ENCODE assay signal across 12 mouse cellular contexts in the genomic region with DNA sequence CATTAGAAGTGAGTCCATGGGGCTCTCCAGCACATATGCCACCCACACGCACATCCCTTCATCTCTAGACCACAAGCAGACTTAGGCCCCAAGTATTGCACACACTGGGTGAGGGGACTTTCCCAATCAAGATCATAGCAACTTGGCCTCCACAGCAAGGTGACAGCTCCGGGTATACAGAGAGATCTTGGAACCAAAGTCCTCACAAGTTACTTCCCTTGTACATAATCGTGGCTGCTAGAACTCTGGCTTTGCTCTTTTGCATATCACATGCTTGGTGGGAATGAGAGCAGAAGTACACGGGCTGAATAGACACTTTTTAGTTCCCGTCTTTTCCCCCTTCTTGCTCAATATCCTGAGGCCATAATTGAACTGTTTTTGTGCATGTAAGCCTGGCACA. TPM values are rescaled to one million over a fixed set of nuclear protein-coding genes. Genes with fewer than 3 reads are reported as not detected.
DNase-seq lines count a peak whose midpoint lies in the region; ATAC-seq lines count a peak whose summit lies in the region.
"Had no signal": no experiment of that assay in that cellular context is flagged by ENCODE, and none has a peak within 500 bp of the region (broad histone marks: within the 10 kb centered on the region; RNA-seq: fewer than 3 reads in every experiment).

No protein-coding gene starts in this region.

- H3K4me1 ChIP-seq in heart, embryonic 10.5 days = peaks cover 15% of the 10 kb centered on the region
- H3K4me1 ChIP-seq in liver, embryonic 15.5 days (replicated peaks) = peaks cover 2% of the 10 kb centered on the region; the same call in 1 of the 2 replicates
- H3K4me1 ChIP-seq in embryonic facial prominence, embryonic 10.5 days = peaks cover 10% of the 10 kb centered on the region; the same call in 1 of the 2 replicates
- H3K4me1 ChIP-seq: neural tube, embryonic 12.5 days had no signal

- H3K4me3 ChIP-seq in heart, embryonic 10.5 days = no peak overlapping the region
- H3K4me3 ChIP-seq in liver, embryonic 15.5 days (replicated peaks) = no peak overlapping the region
- H3K4me3 ChIP-seq in embryonic facial prominence, embryonic 10.5 days = no peak overlapping the region
- H3K4me3 ChIP-seq: heart, embryonic 13.5 days; limb, embryonic 15.5 days; neural tube, embryonic 12.5 days had no signal

- WGBS in heart, embryonic 10.5 days = 65% methylated on average over 5 of the region's 5 CpGs
- 21% methylated on average over 5 of the region's 5 CpGs for WGBS in liver, embryonic 15.5 days (ENCODE audit: insufficient replicate concordance)
- 81% methylated on average over 5 of the region's 5 CpGs for WGBS in embryonic facial prominence, embryonic 10.5 days

- H3K36me3 ChIP-seq in heart, embryonic 10.5 days = no peaks in the 10 kb centered on the region
- no peaks in the 10 kb centered on the region for H3K36me3 ChIP-seq in liver, embryonic 15.5 days (replicated peaks)
- no peaks in the 10 kb centered on the region for H3K36me3 ChIP-seq in embryonic facial prominence, embryonic 10.5 days (replicated peaks)
- H3K36me3 ChIP-seq: heart, embryonic 13.5 days; limb, embryonic 15.5 days; neural tube, embryonic 12.5 days had no signal

- no peak overlapping the region for H3K27ac ChIP-seq in heart, embryonic 10.5 days
- no peak overlapping the region for H3K27ac ChIP-seq in liver, embryonic 15.5 days (replicated peaks)
- no peak overlapping the region for H3K27ac ChIP-seq in embryonic facial prominence, embryonic 10.5 days (replicated peaks)
- H3K27ac ChIP-seq: heart, embryonic 13.5 days; limb, embryonic 15.5 days; neural tube, embryonic 12.5 days had no signal

- no peaks in the 10 kb centered on the region for H3K9me3 ChIP-seq in heart, embryonic 10.5 days
- no peaks in the 10 kb centered on the region for H3K9me3 ChIP-seq in liver, embryonic 15.5 days (replicated peaks)
- no peaks in the 10 kb centered on the region for H3K9me3 ChIP-seq in embryonic facial prominence, embryonic 10.5 days
- H3K9me3 ChIP-seq: heart, embryonic 13.5 days; limb, embryonic 15.5 days; neural tube, embryonic 12.5 days had no signal

- no peaks in the 10 kb centered on the region for H3K27me3 ChIP-seq in heart, embryonic 10.5 days (ENCODE audit: insufficient read depth, poor library complexity, severe bottlenecking)
- no peaks in the 10 kb centered on the region for H3K27me3 ChIP-seq in liver, embryonic 15.5 days
- H3K27me3 ChIP-seq in embryonic facial prominence, embryonic 10.5 days (replicated peaks; ENCODE audit: low read depth, poor library complexity, severe bottlenecking) = no peaks in the 10 kb centered on the region
- H3K27me3 ChIP-seq: heart, embryonic 13.5 days; limb, embryonic 15.5 days; neural tube, embryonic 12.5 days had no signal

- DNase-seq in heart, adult 9 months (ENCODE audit: low spot score in 2 of 2) = peak; percentile 26 to 60
- DNase-seq in heart, embryonic 10.5 days (ENCODE audit: low spot score) = no peak
- peak; percentile 26 for DNase-seq in thymus, postnatal 0 days (ENCODE audit: low spot score)
- no peak for DNase-seq in thymus, postnatal 36 days
- no peak for DNase-seq in embryonic facial prominence, embryonic 10.5 days (ENCODE audit: low spot score)
- no peak for DNase-seq in gastrocnemius, postnatal 25 days
- no peak for DNase-seq in layer of hippocampus, adult 9-10 months (ENCODE audit: low spot score)
- DNase-seq: spleen, adult 18-20 months had no signal

- H3K9ac ChIP-seq in liver, embryonic 15.5 days = no peak overlapping the region
- H3K9ac ChIP-seq: heart, embryonic 13.5 days; limb, embryonic 15.5 days; neural tube, embryonic 12.5 days had no signal

- ATAC-seq in liver, embryonic 15.5 days (ENCODE audit: insufficient read depth) = peak; percentile 26; the same call in 1 of the 2 replicates

- H3K4me2 ChIP-seq in liver, embryonic 15.5 days = no peak overlapping the region
- H3K4me2 ChIP-seq: heart, embryonic 13.5 days; limb, embryonic 15.5 days; neural tube, embryonic 12.5 days had no signal

RNA-seq across cellular contexts. Expression of gene Fyb, which starts 46.4 kb away (rescaled TPM):
- polyA plus RNA-seq in heart, embryonic 10.5 days (2016; fragmentation: Nextera tagmentation; extraction: Ambion mirVana) = 2.1 and 4.7 TPM in 2 replicates
- 209 and 242 TPM in 2 replicates for polyA plus RNA-seq in thymus, postnatal 0 days (2015; fragmentation: Nextera tagmentation; extraction: Ambion mirVana)
- 19.4 and 19.8 TPM in 2 replicates for polyA plus RNA-seq in liver, embryonic 15.5 days (2015; fragmentation: Nextera tagmentation; extraction: Ambion mirVana)
- polyA plus RNA-seq in embryonic facial prominence, embryonic 10.5 days (2016; fragmentation: Nextera tagmentation; extraction: Ambion mirVana) = 2.3 and 3.3 TPM in 2 replicates
- 1 to 10 TPM; 1.6 to 2.9 TPM for total RNA-seq in gastrocnemius, postnatal 25 days (2021)

Comparison
In these comparisons a context has a peak if more than half of its experiments do, and no peak if none do; other contexts are left out.
1. DNase-seq: peak in heart, adult 9 months (2 of 2) and thymus, postnatal 0 days (single experiment); none in heart, embryonic 10.5 days (single experiment), thymus, postnatal 36 days (0 of 2), embryonic facial prominence, embryonic 10.5 days (single experiment), gastrocnemius, postnatal 25 days (single experiment) and layer of hippocampus, adult 9-10 months (single experiment).
2. RNA of gene Fyb, which starts 46.4 kb away (polyA plus RNA-seq): 209 to 242 TPM in thymus, postnatal 0 days; 19.4 to 19.8 TPM in liver, embryonic 15.5 days, 2.1 to 4.7 TPM in heart, embryonic 10.5 days and 2.3 to 3.3 TPM in embryonic facial prominence, embryonic 10.5 days; every median in the first group is over 10 times any median in the second.